Mouse (Mus musculus): ENCODE measurements around the gene Rps11.
"Not testable (repeated sequence)": the region's sequence is repeated elsewhere in the genome, so short reads cannot be mapped to it uniquely, and the experiment has no call there.

The Rps11 gene

DNA sequence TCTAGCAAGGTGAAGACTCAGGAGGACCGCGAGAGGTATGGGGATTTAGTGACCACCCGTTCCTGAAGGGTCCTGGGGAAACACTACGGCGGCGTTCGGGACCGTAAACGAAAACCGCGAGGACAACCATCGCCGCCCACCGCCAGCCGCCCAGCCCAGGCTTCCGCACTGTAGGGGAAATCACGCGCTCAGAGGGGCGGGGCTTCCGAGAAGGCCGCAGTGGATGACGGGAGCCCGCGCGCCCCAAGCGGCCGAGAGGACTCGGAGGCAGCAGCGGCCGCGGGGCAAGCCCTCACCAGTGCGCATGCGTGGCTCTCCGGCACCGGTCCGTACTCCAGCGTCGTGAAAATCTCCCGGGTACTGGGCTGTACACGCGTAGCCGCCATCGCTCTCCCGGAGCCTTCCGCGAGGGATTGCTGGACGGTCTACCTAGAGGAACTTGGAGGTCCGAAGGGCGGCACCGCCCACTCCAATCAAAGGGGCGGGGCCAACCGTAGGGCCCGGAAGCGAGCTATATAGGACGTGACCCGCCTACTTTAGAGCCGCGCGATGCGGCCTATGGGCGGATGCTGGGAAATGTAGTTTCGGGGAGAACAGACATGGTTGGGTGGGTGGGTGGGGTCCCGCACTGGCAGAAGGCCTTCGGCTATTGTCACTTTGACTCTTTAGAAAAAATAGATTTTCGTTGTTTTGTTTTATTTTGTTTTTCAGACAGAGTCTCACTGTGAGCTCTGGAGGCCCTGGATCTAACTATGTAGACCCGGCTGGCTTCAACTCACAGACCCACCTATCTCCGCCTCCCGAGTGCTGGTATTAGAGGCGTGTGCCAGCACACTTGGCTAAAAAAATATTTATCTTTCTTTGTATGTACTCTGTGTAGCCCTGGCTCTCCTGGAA lies 30.1 kb upstream of the Rps11 start, which contains the start of the genes Pih1d1 and Aldh16a1:
Gene Pih1d1, plus strand, starts transcription at position 208 of the 897 bp plus-strand sequence.
Gene Aldh16a1, minus strand, starts transcription at position 489 of the 897 bp plus-strand sequence.
- peak; percentile 100 for DNase-seq

GRCm38 (mm10) chr7:45153586-45153985 lies 29.3 kb upstream of the Rps11 start:
- DNase-seq, result no peak

- not testable (repeated sequence) for DNase-seq
These were observed 28.8 kb upstream of the Rps11 start for GRCm38 (mm10) chr7:45153052-45153451.

DNA sequence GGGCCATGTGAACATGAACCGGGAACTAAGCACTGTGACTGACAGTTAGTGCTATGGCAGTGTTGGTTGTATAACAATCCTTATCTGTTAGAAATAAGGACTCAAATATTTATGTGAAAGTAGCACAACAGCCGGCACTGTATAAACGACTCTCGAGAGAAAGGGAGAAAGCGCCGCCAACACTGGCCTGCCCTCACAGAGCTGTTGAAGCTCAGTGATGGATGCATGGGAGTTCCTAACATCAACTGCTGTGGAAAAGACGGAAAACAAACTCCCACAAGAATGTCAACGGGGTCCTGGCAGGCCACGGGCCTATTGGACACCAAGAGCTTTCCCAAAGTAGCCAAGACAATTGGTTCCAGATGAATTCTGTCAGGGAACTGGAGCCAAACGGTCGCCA lies 27.1 kb upstream of the Rps11 start:
- peak; percentile 98 for DNase-seq

GRCm38 (mm10) chr7:45150321-45150720 lies 26.1 kb upstream of the Rps11 start:
- no peak for DNase-seq

DNA sequence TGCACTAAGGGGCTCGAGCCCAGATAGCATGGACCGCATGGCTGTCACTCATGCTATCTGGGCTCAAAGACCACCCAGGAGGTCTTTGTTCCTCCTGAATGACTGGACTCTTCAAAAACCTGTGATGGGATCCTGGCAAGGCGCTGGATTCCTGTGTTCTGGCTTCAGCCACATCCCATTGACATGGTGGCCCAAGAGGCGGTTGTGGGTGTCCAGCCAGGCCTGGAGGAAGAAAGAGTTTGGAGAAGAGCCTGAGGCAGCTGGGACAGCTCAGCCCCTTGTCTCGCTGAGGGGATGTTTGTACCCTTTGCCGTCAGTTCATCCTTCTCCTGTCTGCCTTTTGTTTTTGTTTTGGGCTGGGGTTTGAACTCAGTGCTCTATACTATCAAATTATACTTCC lies 25.3 kb upstream of the Rps11 start:
- peak; percentile 98 for DNase-seq

DNA sequence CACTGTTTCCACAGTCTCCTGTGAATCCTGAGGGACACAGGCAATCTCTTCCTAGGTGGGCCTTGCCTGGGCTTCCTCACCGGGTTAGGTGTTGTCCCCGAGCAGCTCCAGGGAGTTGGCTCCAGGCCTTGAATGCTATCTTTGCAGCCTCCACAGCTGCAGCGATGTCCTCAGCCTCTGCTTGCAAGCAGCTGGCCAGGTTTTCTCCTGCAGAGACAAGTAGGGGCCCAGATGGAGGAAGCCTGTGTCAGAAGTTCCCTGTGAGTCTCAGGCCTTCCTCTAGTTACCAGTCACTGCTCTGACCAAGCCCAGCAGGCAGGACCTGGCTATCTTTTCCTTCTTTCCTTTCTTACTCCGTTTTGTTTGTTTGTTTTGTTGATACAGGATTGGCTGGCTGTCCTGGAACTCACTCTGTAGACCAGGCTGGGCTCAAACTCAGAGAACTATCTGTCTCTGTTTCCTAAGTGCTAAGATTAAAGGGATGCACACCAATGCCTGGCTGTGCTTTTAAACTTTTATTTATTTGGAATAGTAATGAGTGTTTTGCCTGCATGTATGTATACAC lies 24.4 kb upstream of the Rps11 start:
- peak; percentile 97 for DNase-seq

GRCm38 (mm10) chr7:45147899-45148298 lies 23.7 kb upstream of the Rps11 start:
- no peak for DNase-seq

DNA sequence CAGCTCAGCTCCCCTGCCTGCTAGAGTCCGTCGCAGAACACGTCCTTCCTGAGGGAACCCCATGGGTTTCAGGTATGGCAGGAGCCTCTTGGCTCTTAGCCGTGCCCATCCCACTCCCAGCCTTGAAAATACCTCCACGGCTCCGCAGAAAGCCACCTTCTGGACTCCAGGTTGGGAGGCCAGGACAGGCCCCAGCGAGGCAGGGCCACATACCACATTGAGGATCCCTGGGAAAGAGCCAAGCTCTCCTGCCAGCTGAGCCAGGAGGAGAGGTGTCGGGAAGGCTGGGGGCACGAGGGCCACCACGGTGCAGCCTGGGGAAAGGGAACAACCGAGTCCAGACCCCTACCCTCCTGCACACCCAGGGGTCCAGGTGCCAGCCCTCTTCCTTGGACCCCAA lies 23.0 kb upstream of the Rps11 start:
- DNase-seq, result no peak

- peak; percentile 94 for DNase-seq
These were observed 21.2 kb upstream of the Rps11 start for GRCm38 (mm10) chr7:45145460-45145859.

DNA sequence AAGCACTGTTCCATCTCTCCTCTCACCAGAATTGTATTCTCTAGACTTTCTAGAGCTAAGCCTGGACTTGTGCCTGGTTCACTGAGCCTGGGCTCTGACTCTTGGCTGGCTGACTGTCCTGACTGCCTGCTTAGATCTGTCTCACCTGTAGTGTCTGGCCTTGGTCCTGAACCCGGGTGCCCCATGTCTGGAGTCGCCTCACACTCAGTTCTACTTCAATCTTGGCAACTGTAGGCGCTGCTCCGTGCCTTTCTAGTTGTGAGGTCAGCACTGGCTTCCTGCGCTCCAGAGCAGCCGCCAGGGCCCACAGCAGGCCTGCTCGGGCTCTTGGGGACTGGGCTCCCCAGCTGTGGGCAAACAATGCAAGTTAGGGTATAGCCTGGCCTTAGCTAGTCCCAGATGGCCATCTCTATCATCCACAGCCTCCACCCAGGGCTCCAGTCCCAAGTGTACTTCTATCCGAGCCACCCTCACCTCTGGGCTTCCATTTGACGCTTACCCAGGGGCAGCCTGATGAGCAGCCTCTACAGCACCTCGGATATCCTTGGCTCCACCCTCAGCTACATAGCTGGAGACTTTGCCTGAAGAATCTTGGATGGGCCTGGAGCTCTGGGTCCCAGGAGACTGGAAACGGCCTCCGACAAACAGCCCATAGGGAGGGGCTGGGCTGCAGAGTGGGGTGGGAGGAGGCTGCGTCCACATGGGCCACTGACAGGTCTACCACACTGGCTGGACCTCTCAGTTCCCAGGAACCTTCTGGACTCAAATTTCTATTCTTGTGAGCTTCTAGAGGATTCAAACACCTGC lies 20.3 kb upstream of the Rps11 start:
- DNase-seq, result peak; percentile 97

DNA sequence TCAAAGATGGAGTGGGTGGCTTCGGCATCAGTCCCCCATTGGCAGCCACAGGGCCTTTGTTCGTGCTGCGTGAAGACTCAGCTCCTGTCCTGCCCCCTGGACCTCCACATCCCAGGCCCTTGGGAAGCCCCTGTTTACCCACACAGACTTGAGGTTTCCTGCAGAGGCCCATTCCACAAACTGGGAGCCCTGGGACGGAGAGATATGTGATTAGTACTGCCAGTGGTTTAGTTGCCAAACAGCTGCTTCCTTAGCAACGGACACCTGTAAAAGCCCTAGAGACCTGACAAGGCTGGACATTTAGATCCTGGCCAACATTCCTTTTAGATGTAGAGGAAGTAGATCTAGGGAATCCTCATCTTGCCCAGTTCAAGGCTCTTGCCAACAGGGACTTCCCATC lies 17.7 kb upstream of the Rps11 start:
- DNase-seq, result peak; percentile 95

DNA sequence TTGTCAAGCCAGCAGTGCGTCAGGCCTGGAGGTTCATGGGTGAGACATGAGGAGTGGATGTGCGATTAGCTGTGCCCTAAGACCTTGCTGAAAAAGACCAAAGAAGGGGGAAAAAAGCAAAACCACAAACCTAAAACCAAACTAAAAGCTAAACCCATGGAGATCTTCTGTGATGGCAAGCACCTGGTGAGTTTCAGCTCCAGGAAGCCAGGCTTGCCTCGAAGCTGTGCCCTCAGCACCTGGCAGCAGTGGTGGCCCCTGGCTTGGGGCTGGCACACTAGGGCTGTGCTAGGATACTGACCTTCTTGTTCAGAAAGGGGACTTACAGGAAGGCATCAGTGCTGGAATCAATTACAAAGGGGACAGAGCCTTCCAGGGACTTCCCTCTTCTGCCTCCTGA lies 17.1 kb upstream of the Rps11 start:
- no peak for DNase-seq

DNA sequence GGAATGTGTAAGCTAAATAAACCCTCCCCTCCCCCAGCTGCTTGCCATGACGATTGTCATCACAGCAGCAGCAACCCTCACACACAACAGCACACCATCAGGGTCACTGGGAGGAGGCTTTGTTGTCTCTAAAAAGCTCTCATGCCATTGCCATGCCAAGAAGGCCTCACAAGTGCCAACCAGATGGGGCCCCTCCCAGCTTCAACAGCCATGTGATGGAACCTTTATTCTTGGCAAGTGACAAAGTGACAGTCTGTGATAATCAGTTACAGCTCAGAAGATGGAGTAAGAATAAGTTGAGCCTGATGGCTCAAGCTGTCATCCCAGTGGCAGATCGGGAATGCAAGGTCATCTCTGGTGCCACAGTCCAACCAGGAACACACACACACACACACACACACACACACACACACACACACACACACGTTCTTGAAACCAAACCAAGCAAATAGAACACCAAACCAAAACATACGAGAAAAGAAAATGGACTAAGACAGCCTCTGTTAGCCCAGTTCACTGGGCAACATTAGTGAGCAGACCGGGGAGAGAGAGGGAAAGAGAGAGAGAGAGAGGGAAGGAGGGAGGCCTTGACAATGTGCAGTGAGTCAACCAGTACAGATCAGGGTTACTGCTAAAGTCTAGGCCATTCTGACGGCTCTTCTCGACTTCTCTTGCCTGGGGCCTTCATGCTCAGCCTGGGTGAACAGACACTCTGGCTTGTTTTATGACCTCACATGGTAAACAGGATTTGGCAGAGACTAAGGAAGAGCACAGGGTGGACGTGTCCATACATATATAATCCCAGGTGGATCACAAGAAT lies 15.9 kb upstream of the Rps11 start:
- no peak for DNase-seq

DNA sequence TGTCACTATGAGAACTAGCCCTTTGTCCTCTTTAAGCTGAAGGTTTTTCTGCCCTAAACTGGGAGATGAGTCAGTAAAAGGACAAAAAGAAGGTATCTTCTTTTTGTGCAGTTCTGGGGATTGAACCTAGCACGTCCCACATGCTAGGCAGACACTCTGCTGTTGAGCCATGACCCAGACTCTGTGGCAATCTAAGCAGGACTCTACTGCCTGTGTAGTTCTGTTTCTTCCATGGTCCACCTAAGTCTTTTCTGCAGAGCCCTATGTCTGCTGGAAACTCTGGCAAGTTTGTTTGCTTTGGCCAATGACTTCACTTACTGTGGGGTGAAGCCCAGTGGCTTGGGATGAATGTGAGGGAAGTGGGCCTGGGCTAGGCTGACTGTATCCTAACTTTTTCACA lies 14.2 kb upstream of the Rps11 start:
- no peak for DNase-seq

DNA sequence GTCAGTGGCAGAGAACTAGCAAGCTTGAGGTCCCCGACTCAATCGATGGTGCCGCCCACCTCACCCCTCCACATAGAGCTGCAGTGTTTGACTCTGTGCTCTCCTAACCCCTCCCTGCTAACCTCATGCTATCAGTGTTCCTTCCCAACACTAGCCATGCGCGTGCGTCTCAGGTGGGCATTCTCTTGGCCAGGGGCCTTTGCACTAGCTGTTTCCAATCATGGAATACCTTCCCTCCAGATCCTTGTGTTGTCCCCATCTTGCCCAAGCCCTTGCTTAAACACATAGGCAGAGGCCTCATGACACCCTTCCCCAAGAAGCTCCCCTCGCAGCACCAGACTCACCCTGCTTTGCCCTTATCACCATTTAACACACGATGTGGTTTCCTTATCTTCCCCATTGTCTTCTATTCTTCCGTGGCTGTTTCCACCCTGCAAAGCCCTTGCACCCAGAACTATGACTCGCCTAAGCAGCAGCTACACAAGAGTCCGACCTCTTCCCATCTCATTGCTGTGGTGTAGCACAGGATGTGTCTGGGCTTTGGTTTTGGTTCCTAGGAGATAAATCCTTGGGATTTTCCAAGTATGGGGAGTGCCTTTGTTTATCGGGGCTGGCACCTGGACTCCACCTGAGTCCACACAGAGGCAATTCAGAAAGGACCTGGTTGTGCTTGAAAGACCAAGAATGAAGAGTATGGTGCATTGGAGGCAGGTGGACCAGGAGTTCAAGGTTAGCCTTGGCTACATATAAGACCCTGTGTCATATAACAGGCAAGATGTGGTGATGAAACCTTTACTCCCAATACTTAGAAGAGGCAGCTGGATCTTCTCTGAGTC lies 13.2 kb upstream of the Rps11 start:
- DNase-seq, result peak; percentile 92

DNA sequence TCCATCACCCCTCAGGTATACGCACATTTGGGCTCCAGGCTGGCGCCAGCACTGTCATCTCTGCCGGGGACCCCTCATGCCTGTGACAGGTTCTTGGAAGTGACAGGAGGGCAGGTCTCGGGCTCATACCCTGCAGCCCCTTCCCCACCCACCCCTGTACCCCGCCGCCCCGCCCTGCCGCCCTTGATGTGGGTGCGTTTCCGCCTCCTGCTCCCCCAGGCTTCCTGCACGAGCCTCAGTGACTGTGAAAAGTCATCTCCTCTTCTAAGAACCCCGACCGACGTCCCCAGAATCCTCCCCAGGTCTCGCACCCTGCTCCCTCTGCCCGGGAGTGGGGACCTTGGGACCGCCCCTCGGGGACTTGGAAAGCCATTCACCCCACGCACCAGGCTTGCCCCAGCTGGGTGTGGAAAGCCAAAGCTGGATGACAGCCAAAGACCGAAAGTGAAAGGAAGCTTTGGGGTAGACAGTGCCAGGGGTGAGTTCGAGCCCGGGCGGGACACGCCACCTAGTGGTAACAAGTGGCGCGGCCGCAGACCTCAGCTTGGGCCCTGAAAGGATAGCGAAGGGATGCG lies 11.8 kb upstream of the Rps11 start, which contains the start of the genes Gm45713 and Flt3l:
Gene Gm45713, minus strand, starts transcription at position 239 of the 575 bp plus-strand sequence.
Gene Flt3l, minus strand, starts transcription at position 440 of the 575 bp plus-strand sequence.
- peak; percentile 100 for DNase-seq

GRCm38 (mm10) chr7:45135370-45135769 lies 11.1 kb upstream of the Rps11 start:
- DNase-seq, result peak; percentile 90

DNA sequence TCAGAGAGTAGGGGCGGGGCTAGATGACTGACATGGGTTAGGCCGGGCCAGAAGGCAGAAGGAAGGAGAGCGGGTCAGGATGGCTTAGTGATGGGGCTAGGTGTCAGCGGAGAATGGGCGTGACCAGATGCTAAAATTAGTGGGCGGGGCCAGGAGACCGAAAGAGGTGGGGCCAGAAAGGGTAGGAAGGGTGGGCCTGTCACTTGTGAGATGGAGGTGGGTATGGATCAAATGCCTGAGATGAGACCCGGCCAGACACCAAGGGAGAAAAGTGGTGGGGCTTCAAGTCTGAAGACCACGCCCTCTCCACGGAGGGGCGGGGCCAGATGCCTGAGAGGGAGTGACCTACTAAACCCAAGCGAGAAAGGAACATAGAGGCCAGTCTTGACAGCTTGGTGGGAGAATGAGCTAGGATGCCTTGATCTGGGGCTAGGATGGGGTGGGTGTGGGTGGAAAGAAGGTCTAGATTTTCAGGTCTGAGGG lies 10.3 kb upstream of the Rps11 start:
- peak; percentile 97 for DNase-seq

- DNase-seq, result peak; percentile 91
These were observed 9.4 kb upstream of the Rps11 start for GRCm38 (mm10) chr7:45133446-45134159.

Data from heart, adult 11 months (tissue).